Mouse (Mus musculus) layer of hippocampus, adult 2 months (tissue): ENCODE results near the gene Map2k5. TPM values are rescaled to one million over a fixed set of nuclear protein-coding genes. Genes with fewer than 3 reads are reported as not detected.

Experiments used
- DNase-seq, 2 experiments: peaks; one replicate each; pipeline ENCODE4 v3.0.0; 2022; ENCODE audit warnings: low spot score in 2 of 2
- H3K27ac ChIP-seq: fragments of 200-600 bp; 2 replicates; pipeline ENCODE4 v1.8.1; 2022
- H3K4me3 ChIP-seq: fragments of 200-600 bp; 2 replicates; pipeline ENCODE4 v1.8.1; 2022; ENCODE audit warnings: mild to moderate bottlenecking
- CTCF ChIP-seq: fragments of 200-600 bp; conservative IDR thresholded peaks from 2 replicates; pipeline ENCODE4 v1.8.1; 2022; ENCODE audit warnings: antibody characterized with exemption, mild to moderate bottlenecking, moderate library complexity
- total RNA-seq, 2 experiments: library from RNA; stranded (reverse); gene quantifications; 2 replicates each; pipeline ENCODE4 v1.2.3; 2021

The Map2k5 gene
- total RNA-seq, 2 experiments from 2014 or later: 33.2 to 36.1 TPM

DNA sequence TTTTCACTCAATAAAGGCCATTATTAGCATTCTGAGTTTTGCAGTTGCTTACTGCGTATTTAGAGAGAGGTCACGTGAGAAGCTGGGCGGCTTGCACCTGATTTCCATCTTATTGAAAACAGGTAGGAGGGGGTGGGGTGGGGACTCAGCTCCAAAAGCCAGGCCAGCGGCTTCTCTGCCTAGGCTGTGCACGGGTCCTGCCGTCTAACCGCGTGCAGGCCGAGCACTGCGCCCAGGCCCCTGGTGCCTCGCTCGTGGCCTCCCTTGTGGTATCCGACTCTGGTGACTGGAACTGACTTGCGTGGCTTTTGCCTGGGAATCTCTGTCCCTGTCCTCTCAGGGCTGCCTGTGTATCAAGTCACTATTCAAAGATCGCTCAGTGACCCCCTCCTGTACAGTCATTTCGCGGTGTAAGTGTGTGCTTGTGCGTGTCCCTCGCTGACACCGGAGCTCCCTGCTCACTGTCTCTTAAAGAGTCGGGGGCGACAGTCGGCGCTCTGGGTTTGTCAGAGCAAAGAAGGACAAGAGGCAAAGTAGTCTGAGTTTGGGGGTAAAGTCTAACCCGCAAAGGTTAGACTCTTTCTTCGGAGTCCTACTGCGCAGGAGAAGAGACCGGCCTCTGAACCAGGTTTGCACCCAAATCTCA lies 245.6 kb downstream of the Map2k5 start:
- H3K27ac ChIP-seq: peak overlapping the region; percentile 98
- TF ChIP-seq CTCF: no peak
- no peak for DNase-seq
- H3K4me3 ChIP-seq: peak overlapping the region; percentile 65

DNA sequence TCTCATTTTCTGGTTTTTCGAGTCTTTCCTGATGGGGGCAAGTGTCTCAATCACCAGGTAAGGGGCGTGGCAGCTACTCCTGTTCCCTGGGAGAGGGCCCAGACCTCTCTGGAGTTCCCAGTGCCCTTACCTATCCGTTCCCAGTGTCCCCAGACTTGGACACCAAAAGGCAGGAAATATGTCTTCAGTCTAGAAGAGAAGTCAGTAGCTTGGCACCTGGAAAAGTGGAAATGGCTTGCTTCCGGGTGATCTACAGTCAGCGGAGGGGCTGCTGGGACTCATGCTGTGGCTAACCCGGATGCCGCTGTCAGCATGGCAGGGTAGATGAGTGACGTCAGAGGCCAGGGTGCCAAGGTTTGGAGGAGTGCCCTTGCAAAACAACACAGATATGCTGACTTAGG lies 248.1 kb downstream of the Map2k5 start:
- Histone ChIP-seq H3K4me3 (no peak overlapping the region), H3K27ac (no peak overlapping the region)
- no peak for DNase-seq
- TF ChIP-seq CTCF: no peak

DNA sequence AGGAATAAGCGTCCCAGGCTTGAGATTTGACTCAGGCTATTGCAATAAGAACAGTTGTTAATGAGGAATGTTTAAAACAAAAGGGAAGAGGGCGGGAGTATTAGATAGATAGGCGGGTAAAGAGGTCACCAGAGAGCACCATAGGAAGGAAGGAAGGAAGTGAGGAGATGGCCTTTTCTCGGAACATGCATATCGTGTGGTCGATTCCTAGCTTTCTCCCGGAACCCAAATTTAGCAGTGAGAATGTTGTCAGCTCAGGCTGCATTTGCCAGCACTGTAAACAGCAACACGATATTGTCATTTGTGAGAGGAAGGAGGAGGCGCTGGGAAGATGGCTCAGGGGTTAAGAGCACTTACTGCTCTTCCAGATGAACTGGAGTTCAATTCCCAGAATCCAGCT lies 253.2 kb downstream of the Map2k5 start:
- TF ChIP-seq CTCF: no peak
- no peak overlapping the region; the same call in 1 of the 2 replicates for H3K4me3 ChIP-seq
- DNase-seq: no peak
- H3K27ac ChIP-seq: no peak overlapping the region; the same call in 1 of the 2 replicates

DNA sequence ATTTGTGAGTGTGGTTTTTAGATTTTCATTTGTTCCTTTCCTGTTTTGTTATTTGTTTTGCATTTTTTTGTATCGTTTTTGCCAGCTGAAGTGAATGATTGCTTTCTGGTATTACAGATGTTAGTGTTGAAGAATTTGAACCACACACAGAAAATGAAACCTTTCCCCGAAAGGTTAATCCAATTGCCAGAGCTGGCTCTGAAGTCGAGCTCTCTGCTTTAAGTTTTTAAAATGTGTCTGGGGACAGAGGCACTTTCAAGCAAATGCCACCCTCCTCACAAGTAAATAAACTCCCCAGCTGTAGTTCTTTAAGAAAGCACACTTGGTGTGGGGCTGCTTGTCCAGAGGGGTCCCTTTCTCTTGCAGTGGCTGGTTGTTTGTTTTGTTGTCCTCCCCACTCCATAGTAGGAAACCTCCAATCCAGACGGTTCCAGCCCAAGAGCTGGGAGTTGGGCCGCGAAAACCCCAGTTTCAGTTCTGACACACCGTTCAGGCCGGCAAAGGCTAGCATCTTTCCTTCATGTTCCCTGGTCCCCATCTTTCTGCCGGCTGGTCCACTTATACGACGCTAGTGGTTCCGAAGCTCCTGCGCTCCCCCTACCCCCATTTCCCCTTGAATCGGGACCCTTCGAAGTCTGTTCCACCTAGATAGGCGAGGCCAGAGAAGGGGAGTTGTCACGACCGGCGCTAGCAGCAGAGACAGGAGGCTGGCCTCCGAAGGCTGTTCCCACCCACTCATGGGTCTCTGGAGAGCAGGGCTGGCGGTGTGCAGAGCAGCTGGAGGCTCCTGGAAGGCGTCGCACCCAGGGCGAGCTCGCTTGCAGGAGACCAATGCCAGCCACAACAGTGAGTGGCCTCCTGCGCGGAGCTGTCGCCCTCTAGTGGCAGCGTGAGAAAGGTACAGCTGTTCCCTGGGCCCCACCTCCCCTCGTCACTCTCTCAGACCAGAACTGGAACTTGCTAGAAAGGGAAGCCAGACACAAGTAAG lies 254.0 kb downstream of the Map2k5 start:
- peak; percentile 100 for TF ChIP-seq CTCF
- peak overlapping the region; percentile 92 for H3K27ac ChIP-seq
- peak; percentile 84 to 93 for DNase-seq
- H3K4me3 ChIP-seq: peak overlapping the region; percentile 58

DNA sequence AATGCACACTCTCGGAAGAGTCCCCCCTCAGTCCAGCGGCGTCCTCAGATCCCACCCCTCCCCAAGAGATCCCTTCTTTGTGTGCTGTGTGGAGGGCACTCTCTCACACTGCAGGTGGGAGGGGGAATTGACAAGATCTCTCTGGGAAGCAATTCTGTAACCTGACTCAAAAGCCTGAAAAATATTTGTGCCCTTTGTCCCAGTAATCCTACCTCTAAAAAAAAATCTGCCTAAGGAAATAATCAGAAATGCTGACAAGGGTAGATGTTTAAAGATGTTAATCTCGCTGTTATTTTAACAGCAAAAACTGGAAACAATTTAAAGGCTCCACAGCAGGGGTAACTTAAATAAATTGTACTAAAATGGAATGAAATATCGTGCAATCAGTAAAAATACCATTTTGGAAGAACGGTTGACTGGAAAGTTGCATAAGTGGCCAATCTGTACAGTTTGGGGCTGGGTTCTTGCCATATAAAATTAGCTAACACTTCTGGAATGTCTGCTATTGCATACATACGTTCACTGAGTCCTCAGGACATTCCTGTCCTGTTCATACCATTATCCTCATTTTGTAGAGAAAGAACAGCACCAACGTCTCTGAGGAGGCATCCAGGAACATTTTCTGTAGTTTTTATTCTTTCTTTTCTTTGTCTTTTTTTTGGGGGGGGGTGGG lies 255.4 kb downstream of the Map2k5 start:
- Histone ChIP-seq H3K27ac (no peak overlapping the region), H3K4me3 (no peak overlapping the region)
- DNase-seq: no peak
- TF ChIP-seq CTCF: no peak

DNA sequence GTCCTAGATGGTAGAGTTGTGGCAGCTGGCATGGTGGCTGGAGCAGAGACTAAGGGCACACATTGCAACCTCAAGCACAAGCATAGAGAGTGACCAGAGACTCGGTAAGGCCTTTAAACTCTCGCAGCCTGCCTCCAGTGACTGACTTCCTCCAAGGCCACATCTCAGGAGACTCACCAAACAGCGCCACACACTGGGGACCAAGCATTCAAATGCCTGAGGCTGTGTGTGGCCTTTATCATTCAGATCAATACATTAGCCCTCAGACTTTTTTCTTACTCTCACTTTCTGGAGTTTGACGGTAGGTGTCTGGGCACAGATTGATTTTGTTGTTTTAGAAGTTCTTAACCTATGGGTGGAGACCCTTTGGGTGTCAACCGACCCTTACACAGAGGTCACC lies 259.3 kb downstream of the Map2k5 start:
- Histone ChIP-seq H3K4me3 (no peak overlapping the region), H3K27ac (no peak overlapping the region)
- no peak for TF ChIP-seq CTCF
- no peak for DNase-seq

Other genes starting within 250 kb of the Map2k5 start
- under 1 TPM; 0.20 to 0.27 TPM for gene Skor1, start 228.9 kb downstream of the Map2k5 start, total RNA-seq
- 10 to 100 TPM; 33.7 to 33.8 TPM for gene 2300009A05Rik, start 21.3 kb upstream of the Map2k5 start, total RNA-seq
- under 1 TPM in 1 of 2 experiments, not detected in 1; 0.10 TPM for gene Iqch, start 224.6 kb upstream of the Map2k5 start, total RNA-seq
- gene Aagab, start 224.8 kb upstream of the Map2k5 start, total RNA-seq: 10 to 100 TPM; 60.3 to 61.0 TPM